Mouse (Mus musculus): Measurements from ENCODE around the gene Hoxd3. TPM values are rescaled to one million over a fixed set of nuclear protein-coding genes. Genes with fewer than 3 reads are reported as not detected.

Hoxd3 gene
- polyA plus RNA-seq, 1 experiment from 2014 or later: 1.5 TPM

- no peaks in the 10 kb centered on the region for H3K4me1 ChIP-seq (replicated peaks)
- WGBS: 71% methylated on average over 13 of the region's 13 CpGs
- no peaks in the 10 kb centered on the region for H3K9me3 ChIP-seq
- no peak overlapping the region for H3K4me2 ChIP-seq
- H3K27me3 ChIP-seq: peaks cover 7% of the 10 kb centered on the region
- H3K9ac ChIP-seq (replicated peaks): no peak overlapping the region
- no peak for ATAC-seq (ENCODE audit: insufficient number of reproducible peaks, insufficient read depth, low FRiP score, low TSS enrichment, low read depth)
- no peak overlapping the region for H3K27ac ChIP-seq
- H3K4me3 ChIP-seq (replicated peaks): no peak overlapping the region
- H3K36me3 ChIP-seq: no peaks in the 10 kb centered on the region
Measured at GRCm38 (mm10) chr2:74777536-74778275, 66.0 kb downstream of the Hoxd3 start.

- H3K4me1 ChIP-seq (replicated peaks): no peaks in the 10 kb centered on the region
- no peaks in the 10 kb centered on the region for H3K9me3 ChIP-seq
- H3K4me2 ChIP-seq: no peak overlapping the region
- H3K36me3 ChIP-seq: no peaks in the 10 kb centered on the region
- H3K4me3 ChIP-seq (replicated peaks): no peak overlapping the region
- no peak overlapping the region for H3K9ac ChIP-seq (replicated peaks)
- no peak overlapping the region for H3K27ac ChIP-seq
- 80% methylated on average over 5 of the region's 5 CpGs for WGBS
- no peak for ATAC-seq (ENCODE audit: insufficient number of reproducible peaks, insufficient read depth, low FRiP score, low TSS enrichment, low read depth)
- peaks cover 7% of the 10 kb centered on the region for H3K27me3 ChIP-seq
Measured at GRCm38 (mm10) chr2:74781386-74781785, 69.7 kb downstream of the Hoxd3 start.

GRCm38 (mm10) chr2:74795531-74795930, 83.8 kb downstream of the Hoxd3 start:
- Histone ChIP-seq H3K4me3 (replicated peaks) (no peak overlapping the region), H3K4me2 (no peak overlapping the region), H3K9me3 (no peaks in the 10 kb centered on the region), H3K27ac (no peak overlapping the region), H3K27me3 (no peaks in the 10 kb centered on the region), H3K36me3 (no peaks in the 10 kb centered on the region), H3K4me1 (replicated peaks) (peaks cover 5% of the 10 kb centered on the region; the same call in 1 of the 2 replicates), H3K9ac (replicated peaks) (no peak overlapping the region)
- 39% methylated on average over 7 of the region's 7 CpGs for WGBS
- no peak for ATAC-seq (ENCODE audit: insufficient number of reproducible peaks, insufficient read depth, low FRiP score, low TSS enrichment, low read depth)

MicroRNA genes within 50 kb of the gene (microRNA counts, 519-probe panel; counts per million panel counts)
- 5,974 counts per million, percentile 70 among the panel's probes with 10 or more counts for microRNA mmu-miR-10b

Small RNAs within 50 kb of the gene (microRNA-seq; reads per million reads assigned to microRNA genes)
- gene Gm44463: not detected
- gene Mir10b: 21,806 reads per million, percentile 97 among the genes with 10 or more reads in this experiment

Other genes with a start within 250 kb of the Hoxd3 start
- 80.8 and 90.7 TPM in 2 replicates for gene Lnpk, start 132.5 kb upstream of the Hoxd3 start, polyA plus RNA-seq (2016; fragmentation: Nextera tagmentation; extraction: Ambion mirVana)
- gene Evx2, start 52.4 kb upstream of the Hoxd3 start, polyA plus RNA-seq (2016; fragmentation: Nextera tagmentation; extraction: Ambion mirVana): 6.8 and 8.3 TPM in 2 replicates
- gene Hoxd13, start 43.6 kb upstream of the Hoxd3 start, polyA plus RNA-seq (2016; fragmentation: Nextera tagmentation; extraction: Ambion mirVana): 81.8 and 88.0 TPM in 2 replicates
- 113 and 130 TPM in 2 replicates for gene Hoxd12, start 36.9 kb upstream of the Hoxd3 start, polyA plus RNA-seq (2016; fragmentation: Nextera tagmentation; extraction: Ambion mirVana)
- gene Hoxd11, start 32.4 kb upstream of the Hoxd3 start, polyA plus RNA-seq (2016; fragmentation: Nextera tagmentation; extraction: Ambion mirVana): 55.4 and 62.0 TPM in 2 replicates
- 39.5 and 42.0 TPM in 2 replicates for gene Hoxd10, start 20.0 kb upstream of the Hoxd3 start, polyA plus RNA-seq (2016; fragmentation: Nextera tagmentation; extraction: Ambion mirVana)
- 17.8 and 19.2 TPM in 2 replicates for gene Hoxd9, start 14.2 kb upstream of the Hoxd3 start, polyA plus RNA-seq (2016; fragmentation: Nextera tagmentation; extraction: Ambion mirVana)
- gene Hoxd8, start 7.3 kb upstream of the Hoxd3 start, polyA plus RNA-seq (2016; fragmentation: Nextera tagmentation; extraction: Ambion mirVana): 7.5 and 7.8 TPM in 2 replicates
- gene Hoxd4, start within 50 bp of the Hoxd3 start, polyA plus RNA-seq (2016; fragmentation: Nextera tagmentation; extraction: Ambion mirVana): 0.55 and 0.78 TPM in 2 replicates
- gene Gm28230, start 14.8 kb downstream of the Hoxd3 start, polyA plus RNA-seq (2016; fragmentation: Nextera tagmentation; extraction: Ambion mirVana): 0.38 and 0.51 TPM in 2 replicates
- 0.41 and 0.43 TPM in 2 replicates for gene Hoxd1, start 51.1 kb downstream of the Hoxd3 start, polyA plus RNA-seq (2016; fragmentation: Nextera tagmentation; extraction: Ambion mirVana)
- gene Mtx2, start 113.9 kb downstream of the Hoxd3 start, polyA plus RNA-seq (2016; fragmentation: Nextera tagmentation; extraction: Ambion mirVana): 110 and 114 TPM in 2 replicates

All from limb, embryonic 12.5 days (tissue).